Mouse (Mus musculus): ENCODE measurements around the gene Gm20388.

Gene Gm20388

GRCm38 (mm10) chr8:121898401-121898931, 1987.8 kb downstream of the Gm20388 start:
- peak; percentile 81 for DNase-seq (ENCODE audit: low spot score)

DNA sequence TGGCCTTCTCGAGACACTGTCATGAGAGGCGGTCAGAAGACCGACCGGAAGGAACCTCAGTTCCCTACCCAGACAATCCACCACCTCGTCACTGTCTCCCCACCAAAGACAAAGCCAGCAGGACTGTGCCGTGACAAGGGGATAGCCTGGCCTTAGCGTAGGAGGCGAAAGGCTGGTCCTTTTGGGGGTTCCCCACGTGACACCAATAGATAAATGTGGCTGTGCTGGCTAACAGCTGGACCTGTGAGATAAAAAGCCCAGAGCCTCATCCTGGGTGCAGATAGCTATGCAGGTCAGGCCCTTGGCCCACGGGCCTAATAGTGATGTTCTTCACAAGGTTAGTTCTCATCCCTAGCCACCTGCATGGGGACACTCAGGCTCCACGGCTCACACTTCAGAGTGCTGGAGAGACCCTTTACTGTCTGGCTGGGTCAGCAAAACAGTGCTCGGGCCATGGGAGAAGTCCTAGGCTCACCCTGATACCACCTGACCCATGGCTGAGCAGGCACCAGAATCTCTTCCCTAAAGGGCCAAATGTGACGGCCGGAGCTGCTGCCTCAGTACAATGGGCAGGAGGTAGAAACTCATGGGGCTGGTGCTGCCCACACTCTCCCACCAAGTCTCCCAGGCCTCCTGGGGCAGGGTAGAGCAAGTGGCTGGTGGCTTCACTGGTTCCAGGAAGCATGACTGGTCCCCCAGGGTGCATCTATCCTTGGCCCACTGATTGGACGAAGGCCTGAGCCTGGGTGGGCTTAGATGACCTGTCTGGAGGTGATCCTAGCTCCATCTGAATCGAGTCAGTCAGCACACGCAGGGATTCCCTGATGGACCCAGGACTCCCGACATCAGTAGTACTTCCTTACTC, 1988.8 kb downstream of the Gm20388 start:
- DNase-seq (ENCODE audit: low spot score), result no peak

GRCm38 (mm10) chr8:121901498-121902236, 1991.0 kb downstream of the Gm20388 start:
- DNase-seq (ENCODE audit: low spot score), result no peak

DNA sequence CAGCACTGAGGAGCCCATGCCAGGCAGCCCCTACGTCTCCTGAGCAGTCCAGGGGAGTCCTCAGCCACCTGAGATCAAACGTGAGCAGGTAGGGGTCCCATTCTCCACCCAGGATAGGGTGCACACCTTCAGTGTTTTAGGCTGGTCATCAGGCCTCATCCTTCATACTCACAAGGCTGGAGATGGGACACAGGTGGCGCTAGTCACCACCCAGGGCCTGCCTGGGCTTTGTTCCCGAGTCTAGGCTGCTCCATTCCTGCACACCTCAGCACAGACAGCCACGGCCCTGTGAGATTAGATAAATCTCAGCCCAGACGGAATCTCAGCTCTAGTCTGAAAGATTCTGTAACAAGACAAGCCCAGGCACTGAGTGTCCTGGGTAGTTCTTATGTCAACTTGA, 1993.3 kb downstream of the Gm20388 start:
- no peak for DNase-seq (ENCODE audit: low spot score)

- DNase-seq (ENCODE audit: low spot score), result no peak
Observed at GRCm38 (mm10) chr8:121904999-121905398, 1994.4 kb downstream of the Gm20388 start.

DNA sequence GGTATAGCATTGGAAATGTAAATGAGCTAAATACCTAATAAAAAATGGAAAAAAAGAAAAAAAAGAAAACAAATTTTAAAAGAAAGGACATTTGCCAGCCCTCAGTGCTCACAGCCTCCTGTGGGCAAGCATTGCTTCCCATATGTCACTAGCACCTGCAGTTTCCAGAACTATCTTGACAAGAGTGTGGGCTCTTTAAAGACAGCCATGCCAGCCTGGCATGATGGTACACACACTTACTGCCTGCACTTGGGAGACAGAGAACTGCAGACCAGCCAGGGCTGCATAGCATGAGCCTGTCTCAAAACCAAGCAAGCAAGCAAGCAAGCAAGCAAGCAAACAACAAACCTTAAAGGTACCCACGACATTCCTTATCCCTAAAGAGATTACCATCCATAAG, 1994.8 kb downstream of the Gm20388 start:
- no peak for DNase-seq (ENCODE audit: low spot score)

- no peak for DNase-seq (ENCODE audit: low spot score)
Observed at GRCm38 (mm10) chr8:121905864-121906263, 1995.2 kb downstream of the Gm20388 start.

- DNase-seq (ENCODE audit: low spot score), result peak; percentile 45
Observed at GRCm38 (mm10) chr8:121906542-121907512, 1996.2 kb downstream of the Gm20388 start.

DNA sequence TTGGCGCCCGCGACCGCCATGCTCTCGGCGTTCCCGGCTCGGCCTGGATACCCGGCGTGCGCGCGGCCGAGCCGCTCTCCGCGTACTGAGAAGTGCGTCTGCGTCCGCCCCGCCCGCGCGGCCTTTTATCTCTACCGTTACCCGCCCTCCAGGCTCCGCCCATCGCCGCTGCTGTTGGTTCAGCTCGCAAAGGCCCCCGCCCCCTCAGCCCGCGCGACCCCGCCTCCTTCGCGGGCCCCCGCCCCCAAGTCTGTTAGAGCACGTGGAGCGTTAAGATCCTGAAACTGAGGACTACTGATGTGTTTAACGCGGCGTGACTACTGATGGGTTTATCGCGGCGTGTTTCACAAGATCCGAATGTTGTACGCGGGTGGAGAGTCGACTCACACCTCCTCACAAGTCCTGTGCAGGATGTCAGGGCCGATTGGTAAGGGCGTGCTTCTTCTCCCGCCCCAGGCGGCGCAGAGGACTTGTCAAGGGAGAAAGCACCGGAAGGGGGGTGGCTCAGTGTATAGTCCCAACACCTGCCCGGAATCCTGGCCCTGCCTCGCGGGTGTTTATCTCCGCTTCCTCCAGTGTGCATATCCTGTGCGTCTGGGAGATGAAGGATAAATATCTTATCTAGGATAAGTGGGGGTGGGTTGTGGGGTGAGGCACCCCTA, 1997.1 kb downstream of the Gm20388 start, which contains the start of gene Slc7a5:
Slc7a5 (minus strand) TSS at position 108 of the 662 bp plus-strand sequence.
- DNase-seq (ENCODE audit: low spot score), result peak; percentile 98

DNA sequence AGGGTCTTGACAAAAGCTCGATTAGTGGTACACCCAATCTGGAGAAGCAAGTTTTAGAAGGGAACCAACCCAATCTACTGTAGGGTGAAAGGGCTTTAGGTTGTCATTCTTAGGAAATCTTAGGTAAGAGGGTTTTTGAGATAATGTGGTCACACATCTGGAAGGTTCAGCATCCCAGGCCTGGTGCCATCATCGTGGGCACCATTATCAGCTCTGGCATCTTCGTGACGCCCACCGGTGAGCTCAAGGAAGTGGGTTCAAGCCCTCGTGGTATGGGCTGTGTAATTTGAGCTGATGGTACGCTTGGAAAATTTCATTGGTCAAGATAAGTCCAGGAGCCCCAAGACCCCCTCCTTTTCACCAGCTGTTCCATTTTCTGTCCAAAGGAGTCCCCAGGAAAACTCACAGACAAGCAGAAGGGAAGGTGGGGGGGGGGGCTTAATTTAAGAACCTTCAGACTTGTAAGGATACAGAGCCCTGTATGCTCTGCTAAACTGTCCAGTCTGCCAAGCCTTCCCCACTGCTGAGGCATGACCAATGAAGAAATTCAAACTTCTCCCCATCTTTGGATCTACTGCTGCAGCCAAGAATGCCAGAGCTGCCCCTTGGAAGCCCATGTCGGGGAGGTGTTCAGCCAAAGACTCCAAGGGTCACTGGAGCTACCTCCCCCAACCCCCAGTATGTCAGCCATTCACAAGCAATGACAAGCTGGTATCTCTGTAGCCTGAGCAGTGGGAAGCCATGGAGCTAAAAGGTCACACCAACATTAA, 1997.9 kb downstream of the Gm20388 start:
- DNase-seq (ENCODE audit: low spot score), result no peak

GRCm38 (mm10) chr8:121909148-121909541, 1998.5 kb downstream of the Gm20388 start:
- no peak for DNase-seq (ENCODE audit: low spot score)

DNA sequence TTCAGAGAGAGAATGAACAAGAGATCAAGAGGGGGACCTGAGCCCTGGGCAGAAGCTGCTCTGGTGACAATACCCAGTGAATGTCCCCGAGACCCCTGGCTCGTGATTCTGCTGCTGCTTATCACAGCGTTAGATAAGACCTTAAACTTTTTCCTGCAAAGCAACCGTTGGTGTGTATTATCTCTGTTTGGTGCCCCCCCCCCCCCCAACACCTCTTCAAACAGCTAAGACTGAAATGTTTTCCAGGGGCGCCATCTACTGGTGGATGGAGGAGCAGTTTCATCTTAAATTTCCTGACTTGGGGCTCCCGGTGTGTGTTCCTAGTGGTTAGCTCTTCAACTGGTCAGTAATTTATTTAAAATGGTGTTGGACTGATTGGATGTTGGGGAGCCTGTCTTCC, 1999.0 kb downstream of the Gm20388 start:
- DNase-seq (ENCODE audit: low spot score), result peak; percentile 91

DNA sequence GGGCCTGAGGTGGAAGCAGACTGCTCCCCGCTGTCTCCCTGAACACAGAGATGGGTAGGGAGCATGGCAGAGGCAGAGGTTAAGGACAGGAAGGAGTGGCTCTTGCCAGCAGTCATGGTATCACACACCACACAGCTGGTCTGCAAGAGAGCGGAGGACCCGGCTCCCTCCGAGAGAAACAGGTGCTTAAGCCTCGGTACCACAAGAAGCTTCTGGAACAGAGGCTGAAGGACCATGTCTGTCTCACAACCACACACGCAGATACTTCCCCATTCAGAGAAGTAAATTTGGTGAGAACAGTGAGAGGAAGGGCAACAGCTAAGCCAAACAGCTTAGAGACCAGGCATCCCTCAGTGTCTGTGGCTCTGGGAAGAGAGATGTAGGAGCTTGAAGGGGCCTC, 2000.8 kb downstream of the Gm20388 start:
- DNase-seq (ENCODE audit: low spot score), result no peak

DNA sequence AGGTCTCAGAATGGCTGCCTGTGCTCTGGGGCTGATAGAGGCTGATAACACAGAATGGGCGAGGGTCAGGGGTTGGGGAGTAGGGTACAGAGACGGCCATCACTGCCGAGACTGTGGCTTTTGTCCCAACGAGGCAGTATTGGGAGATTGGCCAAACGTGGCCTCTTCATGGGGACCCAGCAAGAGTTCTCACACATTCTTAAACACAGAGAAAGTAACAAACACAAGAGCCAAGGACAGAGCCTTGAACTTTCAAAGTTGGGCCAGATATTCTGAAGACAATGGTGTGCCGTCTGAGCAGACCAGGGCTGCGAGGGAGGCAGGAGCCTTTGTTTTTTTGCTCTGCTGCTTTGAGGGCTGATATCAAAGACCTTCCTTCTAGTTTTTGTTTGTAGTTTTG, 2001.3 kb downstream of the Gm20388 start:
- no peak for DNase-seq (ENCODE audit: low spot score)

- no peak for DNase-seq (ENCODE audit: low spot score)
Observed at GRCm38 (mm10) chr8:121912831-121913230, 2002.2 kb downstream of the Gm20388 start.

GRCm38 (mm10) chr8:121913378-121913777, 2002.7 kb downstream of the Gm20388 start:
- DNase-seq (ENCODE audit: low spot score), result no peak

GRCm38 (mm10) chr8:121919158-121919557, 2008.5 kb downstream of the Gm20388 start:
- no peak for DNase-seq (ENCODE audit: low spot score)

DNA sequence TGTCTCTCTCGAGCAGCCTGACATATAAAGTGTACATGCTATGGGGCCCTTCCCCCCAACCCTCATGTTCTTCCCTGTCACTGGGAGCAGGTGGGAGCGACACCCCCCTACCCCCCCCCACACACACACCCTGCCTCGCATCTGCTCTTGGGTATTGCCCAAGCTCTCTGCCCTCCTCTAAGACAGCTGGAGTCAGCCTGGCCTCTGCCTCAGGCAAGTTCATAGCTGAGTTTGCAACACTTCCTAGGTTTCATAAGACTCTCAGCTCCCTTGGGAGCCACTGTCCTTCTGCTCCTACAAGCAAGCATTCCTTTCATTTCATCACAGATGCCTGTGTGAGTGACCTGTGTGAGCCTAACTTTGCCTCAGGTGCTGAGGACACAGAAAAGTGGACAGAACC, 2009.1 kb downstream of the Gm20388 start:
- no peak for DNase-seq (ENCODE audit: low spot score)

GRCm38 (mm10) chr8:121921582-121921981, 2010.9 kb downstream of the Gm20388 start:
- DNase-seq (ENCODE audit: low spot score), result no peak

DNA sequence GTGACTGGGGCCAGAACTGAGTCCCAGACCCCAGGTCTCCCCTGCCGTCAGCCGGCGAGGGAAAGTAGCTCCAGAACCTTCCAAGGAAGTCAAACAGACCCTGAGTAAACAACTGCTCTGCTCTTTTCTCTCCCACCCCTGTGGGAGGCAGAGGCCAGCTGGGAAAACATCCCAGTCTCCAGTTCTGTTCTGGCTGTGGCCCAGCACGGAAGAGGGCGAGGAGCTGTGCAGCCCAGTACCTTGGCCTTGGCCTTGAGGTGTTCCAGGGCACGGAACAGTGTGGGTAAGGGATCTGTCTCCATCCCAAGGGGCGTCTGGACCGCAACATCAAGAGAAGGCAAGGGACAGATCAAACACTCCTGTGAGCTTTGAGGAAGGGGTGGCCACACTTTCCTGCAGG, 2011.5 kb downstream of the Gm20388 start:
- no peak for DNase-seq (ENCODE audit: low spot score)

Measured in retina, embryonic 14.5 days (tissue).